Mouse (Mus musculus) intestine, embryonic 15.5 days (tissue): ENCODE data around the gene Rccd1. TPM values are rescaled to one million over a fixed set of nuclear protein-coding genes. Genes with fewer than 3 reads are reported as not detected.
"Not testable (repeated sequence)": the region's sequence is repeated elsewhere in the genome, so short reads cannot be mapped to it uniquely, and the experiment has no call there.

Experiments
- ATAC-seq: fragments of 200-750 bp; cut with Nextera tagmentation; 2 replicates; pipeline ENCODE4 v1.8.0; 2017; ENCODE audit warnings: moderate TSS enrichment, moderate library complexity
- H3K27ac ChIP-seq: fragments of 300-500 bp; sonication (generic); 2 replicates; pipeline ENCODE4 v1.5.1; 2015; ENCODE audit warnings: mild to moderate bottlenecking, inconsistent platforms
- H3K27me3 ChIP-seq: fragments of 300-500 bp; sonication (generic); replicated peaks from 2 replicates; pipeline ENCODE4 v1.6.1; 2015; ENCODE audit warnings: inconsistent platforms
- H3K36me3 ChIP-seq: fragments of 300-500 bp; sonication (generic); 2 replicates; pipeline ENCODE4 v1.6.1; 2015; ENCODE audit warnings: inconsistent platforms
- H3K4me1 ChIP-seq: fragments of 300-500 bp; sonication (generic); replicated peaks from 2 replicates; pipeline ENCODE4 v1.6.1; 2015; ENCODE audit warnings: inconsistent platforms
- H3K4me2 ChIP-seq: fragments of 300-500 bp; sonication (generic); replicated peaks from 2 replicates; pipeline ENCODE4 v1.6.1; 2015; ENCODE audit warnings: mild to moderate bottlenecking, inconsistent platforms
- H3K4me3 ChIP-seq: fragments of 300-500 bp; sonication (generic); replicated peaks from 2 replicates; pipeline ENCODE4 v1.5.1; 2015; ENCODE audit warnings: inconsistent platforms
- H3K9ac ChIP-seq: fragments of 300-500 bp; sonication (generic); 2 replicates; pipeline ENCODE4 v1.6.1; 2015; ENCODE audit warnings: inconsistent platforms
- H3K9me3 ChIP-seq: fragments of 300-500 bp; sonication (generic); 2 replicates; pipeline ENCODE4 v1.6.1; 2016; ENCODE audit warnings: inconsistent platforms
- WGBS: fragments of 180-500 bp; shearing (Covaris S2); methylation state at CpG from one replicate; pipeline ENCODE4 v1.1.7; 2015; 5-methylcytosine and 5-hydroxymethylcytosine counted together
- polyA plus RNA-seq: library from polyadenylated mRNA; unstranded; fragments of >200 nt; fragmentation: Nextera tagmentation; extraction: Ambion mirVana; gene quantifications from 2 replicates; pipeline ENCODE4 v1.2.1, GENCODE M21; 2015

Rccd1 gene
- polyA plus RNA-seq, 1 experiment from 2014 or later: 9.3 TPM

DNA sequence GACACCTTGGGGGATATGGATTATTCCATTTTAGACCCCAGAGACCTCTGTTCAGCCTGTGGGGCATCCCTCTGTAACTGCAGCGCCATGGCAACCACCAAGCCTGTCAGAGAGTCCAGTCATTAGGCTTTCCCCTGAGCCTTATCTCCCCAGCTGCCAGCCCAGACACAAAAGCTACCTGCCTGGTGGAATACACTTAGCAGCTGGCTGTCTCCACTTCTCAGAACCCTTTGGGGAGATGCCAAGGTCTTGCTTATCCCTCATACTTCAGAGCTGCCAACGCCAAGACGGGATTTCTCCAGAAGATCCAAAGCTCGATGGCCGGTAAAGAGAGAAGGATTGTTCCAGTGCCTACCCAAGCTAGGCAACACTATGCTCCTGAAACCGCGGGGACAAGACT, 17.5 kb upstream of the Rccd1 start:
- Histone ChIP-seq H3K4me2 (no peak overlapping the region), H3K27me3 (no peaks in the 10 kb centered on the region), H3K4me1 (peaks cover 25% of the 10 kb centered on the region), H3K36me3 (0 out of 2 replicates have a peak, but pooled peaks cover under 1% of the 10 kb centered on the region), H3K9ac (no peak overlapping the region), H3K4me3 (no peak overlapping the region), H3K27ac (no peak overlapping the region), H3K9me3 (no peaks in the 10 kb centered on the region)
- no peak for ATAC-seq
- 80% methylated on average over 7 of the region's 7 CpGs for WGBS

DNA sequence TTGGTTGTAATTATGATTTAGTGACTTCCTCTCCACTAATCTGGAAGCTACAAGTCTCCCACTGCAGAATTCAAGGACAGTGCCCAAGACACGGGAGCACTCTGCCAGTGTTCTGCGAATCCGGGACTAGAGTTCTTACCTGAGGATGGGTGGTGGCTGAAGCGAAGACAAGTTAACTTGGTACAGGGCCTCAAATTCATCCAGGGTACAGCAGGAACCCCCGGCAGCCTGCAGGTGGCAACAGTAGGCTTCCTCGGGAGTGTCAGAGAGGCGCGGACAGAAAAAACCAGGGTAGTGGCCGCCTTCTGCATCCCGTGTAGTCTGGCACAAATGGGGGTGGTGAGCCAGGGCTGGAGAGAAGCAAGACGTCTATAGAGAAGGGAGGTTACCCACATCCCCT, 16.5 kb upstream of the Rccd1 start, which contains the start of gene Unc45a:
Gene Unc45a, minus strand, starts transcription at position 213 of the 400 bp plus-strand sequence.
- 3% methylated on average over 11 of the region's 11 CpGs for WGBS
- ATAC-seq: peak; percentile 59
- no peaks in the 10 kb centered on the region for H3K27me3 ChIP-seq
- H3K27ac ChIP-seq: peak within 1 kb of the TSS; percentile 90
- peaks cover 25% of the 10 kb centered on the region for H3K4me1 ChIP-seq
- H3K9ac ChIP-seq: peak within 1 kb of the TSS; percentile 64
- H3K4me3 ChIP-seq: peak within 1 kb of the TSS; percentile 67
- no peaks in the 10 kb centered on the region for H3K9me3 ChIP-seq
- H3K4me2 ChIP-seq: peak within 1 kb of the TSS; percentile 92
- H3K36me3 ChIP-seq: peaks cover 10% of the 10 kb centered on the region

DNA sequence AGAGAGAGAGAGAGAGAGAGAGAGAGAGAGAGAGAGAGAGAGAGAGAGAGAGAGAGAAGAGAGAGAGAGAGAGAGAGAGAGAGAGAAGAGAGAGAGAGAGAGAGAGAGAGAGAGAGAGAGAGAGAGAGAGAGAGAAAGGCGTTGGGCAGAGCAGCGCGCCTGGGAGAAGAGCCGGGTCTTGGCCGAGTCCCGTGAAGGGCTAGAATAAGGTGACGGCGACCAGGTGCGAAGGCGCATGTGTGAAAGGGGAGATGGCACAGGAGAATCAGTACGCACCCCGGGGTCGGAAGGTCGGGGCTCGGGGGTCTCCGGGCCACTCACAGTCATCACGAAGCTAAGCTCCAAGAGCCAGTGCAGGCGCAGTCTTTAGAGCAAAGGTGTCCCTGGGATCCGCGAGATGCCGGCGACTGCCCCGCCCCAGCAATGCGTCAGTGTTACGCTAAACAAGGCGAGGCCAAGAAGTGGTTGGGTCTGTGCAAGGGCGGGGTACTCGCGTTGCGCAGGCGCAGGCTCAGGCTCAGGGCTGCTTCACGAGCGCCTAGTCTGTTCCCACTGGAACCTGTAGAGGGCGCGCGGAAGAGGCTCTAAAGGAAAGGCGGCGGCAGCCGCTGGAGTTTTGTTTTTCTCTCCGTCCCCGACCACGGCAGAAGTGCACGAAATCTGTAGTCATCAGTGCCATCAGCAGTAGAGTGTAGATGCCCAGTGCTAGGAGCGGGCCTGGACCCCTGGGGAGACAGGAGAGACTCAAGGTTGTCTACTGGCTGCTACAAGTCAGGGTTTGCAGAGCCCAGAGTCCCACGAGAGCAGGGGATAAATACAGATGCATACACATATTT, 15.8 kb upstream of the Rccd1 start:
- Histone ChIP-seq H3K4me3 (peak overlapping the region; percentile 67), H3K4me2 (peak overlapping the region; percentile 92), H3K27ac (peak overlapping the region; percentile 90), H3K9ac (peak overlapping the region; percentile 64), H3K9me3 (no peaks in the 10 kb centered on the region), H3K4me1 (peaks cover 25% of the 10 kb centered on the region), H3K27me3 (no peaks in the 10 kb centered on the region), H3K36me3 (peaks cover 17% of the 10 kb centered on the region)
- peak; percentile 98 for ATAC-seq
- under 1% methylated on average over 45 of the region's 45 CpGs for WGBS

GRCm38 (mm10) chr7:80339371-80339770, 15.1 kb upstream of the Rccd1 start:
- Histone ChIP-seq H3K4me2 (peak overlapping the region; percentile 92), H3K4me3 (peak overlapping the region; percentile 67), H3K9ac (peak overlapping the region; percentile 71), H3K36me3 (peaks cover 18% of the 10 kb centered on the region), H3K9me3 (no peaks in the 10 kb centered on the region), H3K4me1 (peaks cover 25% of the 10 kb centered on the region), H3K27ac (peak overlapping the region; percentile 58; the same call in 1 of the 2 replicates), H3K27me3 (no peaks in the 10 kb centered on the region)
- ATAC-seq: no peak
- WGBS: 6% methylated on average over 17 of the region's 17 CpGs

DNA sequence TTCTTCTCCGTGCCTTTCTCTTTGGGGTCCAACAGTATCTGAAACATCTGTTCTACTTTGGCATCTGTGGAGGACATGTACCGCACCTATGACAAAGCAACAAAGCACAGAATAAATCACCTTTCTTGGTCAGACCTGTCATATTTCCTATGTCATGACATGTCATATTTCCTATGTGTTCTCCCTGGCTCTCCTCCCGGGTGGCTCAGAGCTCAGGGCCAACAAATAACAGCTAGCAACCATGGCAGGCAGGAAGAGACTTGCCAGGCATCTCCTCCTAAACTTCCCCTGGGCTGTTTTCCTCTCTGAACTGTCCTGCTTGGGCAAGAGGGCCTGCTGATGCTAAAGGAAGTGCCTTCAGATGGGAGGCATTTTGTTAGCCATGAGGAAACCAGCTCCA, 12.7 kb upstream of the Rccd1 start:
- no peak overlapping the region for H3K9ac ChIP-seq
- no peaks in the 10 kb centered on the region for H3K27me3 ChIP-seq
- no peak overlapping the region for H3K4me2 ChIP-seq
- peaks cover 15% of the 10 kb centered on the region for H3K4me1 ChIP-seq
- no peak for ATAC-seq
- 85% methylated on average over 3 of the region's 3 CpGs for WGBS
- peaks cover 35% of the 10 kb centered on the region for H3K36me3 ChIP-seq
- H3K9me3 ChIP-seq: no peaks in the 10 kb centered on the region
- no peak overlapping the region for H3K27ac ChIP-seq
- no peak overlapping the region for H3K4me3 ChIP-seq

DNA sequence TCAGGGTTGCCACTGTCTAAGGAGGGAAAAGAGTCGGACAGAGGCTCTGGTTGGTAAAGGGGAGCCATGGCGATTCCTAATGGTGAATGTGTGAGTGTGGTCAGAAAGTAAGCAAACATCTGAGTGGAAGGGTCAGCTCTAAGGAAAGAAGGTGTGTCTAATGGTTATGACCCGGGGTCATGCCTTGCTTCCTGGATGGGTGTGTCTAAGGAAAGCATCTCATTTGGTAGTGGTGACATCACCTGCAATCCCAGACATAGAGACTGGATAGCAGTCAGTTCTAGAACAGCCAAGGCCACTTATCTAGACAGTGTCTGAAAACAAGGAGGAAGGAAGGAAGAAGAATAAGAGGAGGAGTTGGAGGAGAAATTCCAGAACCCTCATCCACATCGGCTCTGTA, 10.6 kb upstream of the Rccd1 start:
- 87% methylated on average over 4 of the region's 4 CpGs for WGBS

GRCm38 (mm10) chr7:80331433-80331832, 7.2 kb upstream of the Rccd1 start:
- Histone ChIP-seq H3K36me3 (peaks cover 77% of the 10 kb centered on the region), H3K4me2 (no peak overlapping the region), H3K27me3 (no peaks in the 10 kb centered on the region), H3K4me3 (no peak overlapping the region), H3K4me1 (no peaks in the 10 kb centered on the region), H3K27ac (no peak overlapping the region), H3K9ac (no peak overlapping the region), H3K9me3 (no peaks in the 10 kb centered on the region)
- 93% methylated on average over 19 of the region's 19 CpGs for WGBS
- no peak for ATAC-seq

More for the DNA sequence above, 10.6 kb upstream of the Rccd1 start:
- Histone ChIP-seq H3K36me3 (peaks cover 56% of the 10 kb centered on the region), H3K4me1 (peaks cover 10% of the 10 kb centered on the region), H3K9ac (no peak overlapping the region), H3K27ac (no peak overlapping the region), H3K9me3 (no peaks in the 10 kb centered on the region), H3K4me3 (no peak overlapping the region), H3K27me3 (no peaks in the 10 kb centered on the region), H3K4me2 (no peak overlapping the region)
- ATAC-seq: no peak

DNA sequence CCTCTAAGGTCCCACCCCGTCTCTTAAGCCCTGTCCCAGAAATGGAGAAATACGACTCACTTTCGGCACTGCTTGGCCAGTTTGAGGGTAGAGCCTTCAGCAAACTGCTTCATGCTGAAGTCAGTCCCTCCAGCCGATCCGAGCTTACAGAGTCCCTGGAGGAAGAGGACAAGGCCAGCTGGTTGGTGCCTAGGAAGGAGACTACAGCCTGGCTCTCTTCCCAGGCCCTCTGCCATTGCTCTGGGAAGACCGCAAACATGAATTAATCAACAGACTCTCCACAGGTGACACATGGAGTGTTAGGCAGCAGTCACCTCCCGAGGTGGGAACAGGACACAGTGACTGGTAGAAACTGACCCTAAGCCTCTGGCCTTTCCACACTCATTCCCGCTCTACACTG, 6.0 kb upstream of the Rccd1 start:
- Histone ChIP-seq H3K27me3 (no peaks in the 10 kb centered on the region), H3K36me3 (peaks cover 77% of the 10 kb centered on the region), H3K9ac (no peak overlapping the region), H3K4me1 (peaks cover 2% of the 10 kb centered on the region; the same call in 1 of the 2 replicates), H3K4me2 (no peak overlapping the region), H3K4me3 (no peak overlapping the region), H3K27ac (no peak overlapping the region), H3K9me3 (no peaks in the 10 kb centered on the region)
- ATAC-seq: no peak
- 86% methylated on average over 8 of the region's 8 CpGs for WGBS

GRCm38 (mm10) chr7:80326076-80326475, 1.8 kb upstream of the Rccd1 start:
- WGBS: 94% methylated on average over 19 of the region's 19 CpGs
- no peak overlapping the region for H3K27ac ChIP-seq

GRCm38 (mm10) chr7:80325292-80325868, 1.1 kb upstream of the Rccd1 start:
- Histone ChIP-seq H3K36me3 (peaks cover 43% of the 10 kb centered on the region), H3K4me3 (no peak overlapping the region), H3K27me3 (no peaks in the 10 kb centered on the region), H3K9me3 (no peaks in the 10 kb centered on the region), H3K4me1 (peaks cover 12% of the 10 kb centered on the region; the same call in 1 of the 2 replicates), H3K27ac (0 out of 2 replicates have a peak overlapping the region, but pooled peaks have one; percentile 36), H3K4me2 (no peak overlapping the region), H3K9ac (no peak overlapping the region)
- no peak for ATAC-seq
- WGBS: 94% methylated on average over 16 of the region's 16 CpGs

More at GRCm38 (mm10) chr7:80326076-80326475, 1.8 kb upstream of the Rccd1 start:
- peaks cover 12% of the 10 kb centered on the region; the same call in 1 of the 2 replicates for H3K4me1 ChIP-seq
- peaks cover 50% of the 10 kb centered on the region for H3K36me3 ChIP-seq
- no peak overlapping the region for H3K4me2 ChIP-seq
- no peak overlapping the region for H3K4me3 ChIP-seq
- no peaks in the 10 kb centered on the region for H3K27me3 ChIP-seq
- no peak overlapping the region for H3K9ac ChIP-seq
- H3K9me3 ChIP-seq: no peaks in the 10 kb centered on the region
- ATAC-seq: no peak

- H3K4me2 ChIP-seq: peak overlapping the region; percentile 47; the same call in 1 of the 2 replicates
- H3K36me3 ChIP-seq: peaks cover 37% of the 10 kb centered on the region
- H3K4me3 ChIP-seq, H3K27me3 ChIP-seq, H3K9ac ChIP-seq, H3K9me3 ChIP-seq, ATAC-seq: not testable (repeated sequence)
- WGBS: 34% methylated on average over 4 of the region's 5 CpGs
- 0 out of 2 replicates have a peak overlapping the region, but pooled peaks have one; percentile 56 for H3K27ac ChIP-seq
- peaks cover 12% of the 10 kb centered on the region; the same call in 1 of the 2 replicates for H3K4me1 ChIP-seq
Observed at GRCm38 (mm10) chr7:80324816-80325119, 514 bp upstream of the Rccd1 start.

DNA sequence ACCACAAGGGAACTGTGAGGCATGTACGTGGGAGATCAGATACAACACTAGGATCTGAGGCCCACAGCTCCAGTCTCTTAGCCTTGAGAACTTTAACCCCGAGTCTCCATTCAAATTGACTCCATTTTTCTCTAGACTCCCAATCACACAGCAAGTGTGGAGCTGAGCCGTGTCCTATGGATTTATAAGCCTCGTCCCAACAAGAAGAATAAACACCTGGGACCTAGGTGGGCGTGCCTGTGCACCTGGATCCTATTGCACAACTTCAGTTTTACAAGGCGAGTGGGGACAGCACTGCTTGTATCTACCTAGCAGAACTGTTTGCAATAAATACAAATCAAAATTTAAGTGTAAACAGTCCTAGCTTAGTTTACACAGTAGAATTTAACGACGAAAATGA, 918 bp downstream of the Rccd1 start:
- Histone ChIP-seq H3K4me2 (peak overlapping the region; percentile 71), H3K4me1 (peaks cover 12% of the 10 kb centered on the region; the same call in 1 of the 2 replicates), H3K27me3 (no peaks in the 10 kb centered on the region), H3K9ac (peak overlapping the region; percentile 56), H3K9me3 (no peaks in the 10 kb centered on the region), H3K27ac (peak overlapping the region; percentile 81), H3K36me3 (peaks cover 23% of the 10 kb centered on the region), H3K4me3 (peak overlapping the region; percentile 50)
- ATAC-seq: peak; percentile 32; the same call in 1 of the 2 replicates
- 12% methylated on average over 8 of the region's 8 CpGs for WGBS
